Mouse (Mus musculus): ENCODE results near the gene Fnbp1.

The Fnbp1 gene

DNA sequence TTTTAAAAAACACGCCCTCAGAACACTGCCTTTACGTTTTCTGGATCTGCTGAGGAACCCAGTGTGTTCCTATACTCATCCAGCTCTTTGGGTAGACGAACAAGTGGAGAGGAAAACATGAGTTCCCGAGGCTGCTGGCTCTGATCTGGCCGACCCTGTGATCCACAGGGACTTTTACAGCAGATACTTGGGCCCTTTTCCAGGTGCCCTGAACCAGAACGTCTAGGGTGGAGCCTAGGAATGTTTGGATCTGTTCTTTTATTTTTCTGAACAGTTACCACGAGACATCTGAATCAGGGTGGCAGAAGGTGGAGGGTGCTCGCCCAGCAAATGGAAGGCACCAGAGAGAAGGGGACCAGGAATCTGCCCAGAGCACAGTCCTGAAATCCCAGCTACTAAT lies 42.7 kb downstream of the Fnbp1 start:
- DNase-seq (ENCODE audit: low spot score in 2 of 2), result no peak

DNA sequence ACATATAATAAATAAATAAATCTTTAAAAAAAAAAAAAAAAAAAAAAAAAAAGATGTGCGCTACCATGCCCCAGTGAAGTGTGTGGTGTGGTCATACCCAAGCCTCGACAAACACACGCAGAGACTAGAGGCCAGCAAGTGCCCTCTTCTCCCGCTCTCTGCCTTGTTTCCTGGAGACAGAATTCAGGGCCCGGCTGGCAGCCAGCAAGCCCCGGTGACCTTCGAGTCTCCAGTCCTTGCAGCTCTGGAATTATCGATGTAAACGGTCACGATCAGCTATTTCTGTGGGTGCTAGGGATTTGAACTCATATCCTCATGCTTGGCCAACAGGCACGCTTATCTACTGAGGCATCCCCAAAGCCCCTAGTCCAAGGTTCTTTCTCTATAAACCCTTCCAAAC lies 43.2 kb downstream of the Fnbp1 start:
- DNase-seq (ENCODE audit: low spot score in 2 of 2), result no peak

DNA sequence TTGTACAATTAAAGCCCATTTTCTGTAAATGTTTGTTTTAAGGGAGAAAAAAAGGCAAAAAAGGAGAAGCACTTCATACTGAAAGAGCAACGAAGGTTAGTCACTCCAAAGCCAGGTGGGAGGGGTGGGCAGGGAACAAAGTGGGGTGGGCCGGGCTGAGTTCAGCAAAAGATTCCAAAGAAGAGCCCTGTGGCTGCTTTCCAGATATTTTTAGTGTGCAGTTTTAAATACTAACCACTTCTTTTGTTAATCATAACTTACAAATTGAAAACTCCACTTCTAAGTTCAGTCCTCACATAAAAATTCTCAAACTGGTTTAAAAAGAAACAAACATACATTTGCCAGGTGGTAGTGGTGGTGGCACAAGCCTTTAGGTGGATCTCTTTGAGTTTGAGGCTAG lies 44.5 kb downstream of the Fnbp1 start:
- DNase-seq (ENCODE audit: low spot score in 2 of 2), result no peak

DNA sequence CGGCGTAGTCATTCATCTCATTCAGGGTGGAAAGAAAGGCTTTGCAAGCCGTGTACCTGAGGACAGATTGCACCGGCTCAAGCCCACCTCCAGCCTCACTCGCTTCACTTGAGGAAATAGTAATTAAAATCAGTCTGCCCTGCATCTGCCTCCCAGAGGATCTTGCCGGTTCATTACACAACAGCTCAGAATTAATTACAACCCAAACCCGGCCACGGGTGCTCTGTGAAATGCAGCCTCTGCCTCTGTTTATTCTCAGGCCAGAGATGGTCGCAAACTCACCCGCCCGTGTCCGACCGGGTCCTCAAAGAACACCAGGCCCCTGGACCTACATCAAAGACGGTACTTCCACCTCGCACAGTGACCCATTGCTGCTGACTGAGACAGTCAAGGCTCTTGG lies 45.7 kb downstream of the Fnbp1 start:
- no peak for DNase-seq (ENCODE audit: low spot score in 2 of 2)

DNA sequence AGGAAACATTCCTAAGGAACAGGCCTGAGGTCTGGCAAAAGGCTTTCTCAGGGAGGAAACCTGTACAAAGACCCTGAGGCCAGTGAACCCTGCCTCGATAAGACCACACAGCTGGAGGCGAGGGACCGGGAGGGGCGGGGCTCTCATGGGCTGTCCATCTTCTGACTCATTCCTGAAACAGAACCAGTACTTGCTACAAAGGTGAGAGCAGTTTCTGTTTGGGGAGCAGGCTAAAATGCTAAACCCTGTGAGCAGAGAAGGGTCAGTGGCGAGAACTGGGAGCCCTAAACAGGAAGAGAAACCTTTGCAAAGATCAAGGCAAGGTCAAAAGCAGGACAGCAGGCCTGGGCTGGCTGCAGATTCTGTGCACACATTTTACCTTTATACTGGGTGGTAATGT lies 47.2 kb downstream of the Fnbp1 start:
- no peak for DNase-seq (ENCODE audit: low spot score in 2 of 2)

DNA sequence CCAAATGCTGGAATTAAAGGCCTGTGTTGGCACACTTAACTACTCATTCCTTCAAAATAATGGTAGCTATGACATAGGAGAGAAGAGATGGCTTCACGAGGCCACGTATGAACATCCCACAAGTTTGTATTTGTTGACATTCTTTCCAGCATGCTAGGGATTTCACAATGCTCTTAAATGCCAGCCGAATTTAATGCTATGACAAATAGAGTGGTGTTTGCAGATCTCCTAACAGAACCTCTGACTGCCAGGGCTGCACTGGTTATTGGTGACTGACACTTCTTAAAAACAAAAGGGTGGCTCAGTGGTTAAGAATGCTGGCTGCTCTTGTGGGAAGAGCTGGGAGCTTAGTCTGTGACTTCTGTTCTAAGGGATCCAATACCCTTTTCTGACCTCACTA lies 48.9 kb downstream of the Fnbp1 start:
- DNase-seq (ENCODE audit: low spot score in 2 of 2), result no peak

DNA sequence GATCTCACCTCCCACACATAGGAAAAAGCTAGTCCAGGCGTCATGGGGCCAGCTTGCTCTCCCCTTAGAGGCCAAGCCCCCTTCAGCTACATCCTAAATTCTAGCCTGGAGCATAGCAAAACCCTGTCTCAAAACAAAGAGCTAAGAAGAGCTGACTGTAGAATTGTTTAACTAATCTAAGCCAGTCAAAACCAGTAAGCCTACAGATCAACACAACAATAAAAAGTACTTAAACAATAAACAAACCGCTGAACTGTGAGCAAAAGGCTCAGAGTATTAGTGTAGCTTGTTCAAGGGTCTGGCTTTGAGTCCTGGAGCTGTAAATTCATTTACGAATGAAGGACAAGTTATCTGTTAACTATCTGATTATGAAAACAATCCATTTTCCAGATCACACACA lies 50.6 kb downstream of the Fnbp1 start:
- DNase-seq (ENCODE audit: low spot score in 2 of 2), result no peak

DNA sequence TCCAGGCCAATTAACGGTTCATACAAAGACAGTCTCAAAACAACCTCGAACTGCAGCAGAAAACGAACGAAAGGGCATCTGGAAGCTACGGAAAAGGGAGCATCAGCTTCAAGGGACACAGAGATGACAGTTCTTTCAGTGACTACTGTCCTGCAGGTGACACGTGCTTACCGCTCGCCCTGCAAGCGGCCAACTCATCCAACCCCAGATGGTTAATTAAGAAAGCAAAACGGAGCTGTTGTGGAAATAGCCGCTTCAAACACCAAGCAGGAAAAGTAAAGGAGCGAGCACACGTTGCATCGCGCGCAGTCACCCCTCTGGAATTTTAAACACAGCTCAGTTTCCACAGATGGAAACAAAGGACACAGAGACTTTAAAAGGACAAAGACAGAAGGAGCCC lies 52.2 kb downstream of the Fnbp1 start:
- DNase-seq (ENCODE audit: low spot score in 2 of 2), result no peak

DNA sequence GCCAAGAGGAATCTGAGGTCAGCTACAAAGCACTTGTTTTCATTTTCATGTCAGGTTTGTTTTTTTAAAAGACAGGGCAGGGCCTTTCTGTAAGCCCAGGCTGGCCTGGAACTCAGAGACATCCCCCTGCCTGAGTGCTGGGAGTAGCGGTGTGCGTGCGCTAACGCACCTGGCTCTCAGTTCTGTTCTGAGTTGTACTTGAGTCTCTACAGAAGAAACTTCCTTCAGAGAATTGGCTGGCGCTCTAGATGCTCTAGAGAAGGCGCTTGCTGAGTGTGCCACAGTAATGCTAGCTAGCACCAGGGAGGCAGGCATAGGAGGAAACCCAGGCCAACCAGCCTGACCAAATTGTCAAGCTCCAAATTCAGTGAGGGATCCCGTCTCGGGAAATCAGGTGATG lies 52.9 kb downstream of the Fnbp1 start:
- DNase-seq (ENCODE audit: low spot score in 2 of 2), result no peak

DNA sequence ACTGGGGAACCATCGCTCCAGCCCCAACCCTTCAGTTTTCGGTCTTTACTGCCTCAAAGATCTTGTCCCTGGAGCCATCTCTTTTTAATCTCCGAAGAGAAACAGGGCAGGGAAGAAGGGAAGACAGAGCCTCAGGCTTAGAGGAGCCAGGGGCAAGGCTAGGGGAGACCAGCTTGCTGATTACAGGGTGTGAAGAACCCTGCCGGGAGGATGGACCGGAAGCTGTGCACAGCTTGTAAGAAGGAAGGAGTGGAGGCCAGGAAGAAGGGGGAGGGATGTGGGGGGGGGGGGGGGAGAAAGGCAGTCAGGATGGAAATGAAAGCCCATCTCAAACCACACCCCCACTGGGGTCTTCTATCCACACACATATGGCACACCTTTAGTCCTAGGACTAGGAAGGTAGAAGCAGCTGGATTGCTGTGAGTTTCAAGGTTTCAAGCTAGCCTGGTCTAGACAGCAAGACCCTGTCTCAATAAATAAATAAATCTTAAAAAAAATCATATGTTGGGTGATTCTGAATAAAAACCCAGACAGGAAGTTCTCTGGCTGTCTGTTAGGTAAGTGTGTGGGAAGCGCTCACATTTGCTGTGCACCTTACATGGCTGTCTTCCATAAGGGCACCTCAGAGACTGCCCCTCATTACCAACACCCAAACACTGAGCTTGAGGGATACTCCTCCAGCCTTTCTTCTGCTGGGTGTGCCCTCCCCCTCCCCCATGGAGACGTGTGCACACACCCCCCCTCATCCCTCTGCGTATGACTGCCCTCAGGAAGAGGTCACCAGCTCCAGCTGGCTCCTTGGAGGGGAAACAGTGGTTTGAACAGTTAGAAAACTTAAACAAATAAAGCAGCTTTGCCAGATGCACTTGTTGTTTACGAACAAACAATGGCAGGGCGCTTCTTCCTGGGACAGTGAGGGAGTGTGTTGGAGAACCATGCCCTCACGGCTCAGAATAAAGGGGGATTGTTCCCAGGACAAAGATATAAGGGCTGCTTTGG lies 53.8 kb downstream of the Fnbp1 start:
- no peak for DNase-seq (ENCODE audit: low spot score in 2 of 2)

DNA sequence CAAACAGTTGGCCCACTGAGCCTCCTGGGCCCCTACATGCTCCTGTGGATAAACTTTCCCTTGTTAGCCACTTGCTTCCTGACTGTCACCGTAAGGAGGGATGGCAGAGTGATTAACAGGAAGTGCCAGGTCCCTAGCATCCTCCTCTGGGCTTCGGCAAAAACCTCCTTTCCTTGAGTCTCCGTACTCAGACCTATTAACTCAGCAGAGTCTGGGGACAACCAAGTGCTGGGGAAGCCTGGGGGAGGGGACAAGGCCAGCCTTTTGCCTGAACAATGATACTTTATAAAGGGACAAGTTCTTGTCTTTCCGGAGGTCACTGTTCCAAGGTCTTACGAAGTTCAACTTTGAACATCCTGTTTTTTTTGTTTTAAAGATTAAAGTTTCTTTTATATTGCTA lies 54.7 kb downstream of the Fnbp1 start:
- DNase-seq (ENCODE audit: low spot score in 2 of 2), result no peak

DNA sequence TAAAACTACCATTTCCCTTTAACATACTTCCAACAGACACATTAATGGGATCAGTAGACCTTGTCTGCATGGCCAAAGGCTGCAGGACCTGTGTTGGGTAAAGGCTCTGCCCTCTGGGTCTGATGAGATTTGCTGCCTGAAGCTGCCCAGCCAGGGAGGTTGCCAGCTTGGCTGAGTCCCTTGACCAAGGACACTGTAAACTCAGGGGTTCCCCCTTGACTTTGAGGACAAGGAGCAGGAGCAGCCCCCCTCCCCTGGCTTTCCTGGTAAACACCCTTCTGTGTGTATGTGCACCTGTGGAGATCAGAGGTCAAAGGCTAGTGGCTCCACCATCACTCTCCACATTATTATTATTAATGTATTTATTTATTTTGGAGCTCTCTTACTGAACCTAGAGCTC lies 55.3 kb downstream of the Fnbp1 start:
- DNase-seq (ENCODE audit: low spot score in 2 of 2), result no peak

DNA sequence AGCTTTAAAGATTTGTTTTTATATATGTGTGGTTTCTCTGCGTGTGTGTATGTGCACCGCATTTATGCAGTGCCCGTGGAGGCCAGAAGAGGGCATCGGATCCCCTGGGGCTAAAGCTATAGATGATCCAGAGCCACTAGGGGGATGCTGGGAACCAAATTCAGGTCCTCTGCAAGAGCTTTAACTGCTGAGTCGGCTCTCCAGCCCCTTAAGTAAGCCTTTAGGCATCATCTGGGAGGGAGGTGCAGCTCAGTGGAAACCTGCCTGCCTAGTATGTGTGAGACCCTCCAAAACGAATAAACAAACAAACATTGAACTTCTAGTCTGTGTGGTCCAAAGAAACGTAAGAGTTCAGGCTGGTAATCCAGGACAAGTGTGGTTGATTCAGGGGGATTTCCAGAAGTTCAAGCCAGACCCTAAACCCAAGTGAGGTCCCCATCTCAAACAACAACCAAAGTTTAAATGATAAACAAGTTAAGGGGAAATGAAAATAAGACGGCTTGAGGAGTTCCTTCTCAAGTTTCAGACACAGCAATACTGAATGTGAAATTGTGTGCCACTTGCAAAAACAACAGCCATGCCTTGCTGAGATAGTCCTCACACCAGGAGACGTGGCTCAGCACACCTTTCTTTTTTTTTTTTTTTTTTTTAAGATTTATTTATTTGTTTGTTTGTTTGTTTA lies 57.5 kb downstream of the Fnbp1 start:
- DNase-seq (ENCODE audit: low spot score in 2 of 2), result no peak

DNA sequence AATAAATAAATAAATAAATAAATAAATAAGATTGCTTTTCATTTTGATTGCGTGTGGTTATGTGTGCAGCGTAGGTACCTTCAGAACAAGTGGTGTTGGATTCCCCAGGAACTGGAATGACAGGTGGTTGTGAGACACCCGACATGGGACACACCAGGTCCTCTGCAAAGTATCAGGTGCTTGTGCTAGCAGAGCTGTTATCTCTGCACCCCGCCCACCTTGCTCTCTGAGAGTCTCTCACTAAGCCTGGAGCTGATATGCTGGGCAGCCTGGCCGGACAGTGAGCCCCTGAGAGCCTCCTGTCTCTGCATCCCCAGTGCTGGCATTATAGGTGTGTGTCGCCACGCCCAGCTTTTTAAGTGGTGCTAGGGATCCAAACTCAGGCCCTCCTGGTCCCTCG lies 58.4 kb downstream of the Fnbp1 start:
- DNase-seq (ENCODE audit: low spot score in 2 of 2), result no peak

DNA sequence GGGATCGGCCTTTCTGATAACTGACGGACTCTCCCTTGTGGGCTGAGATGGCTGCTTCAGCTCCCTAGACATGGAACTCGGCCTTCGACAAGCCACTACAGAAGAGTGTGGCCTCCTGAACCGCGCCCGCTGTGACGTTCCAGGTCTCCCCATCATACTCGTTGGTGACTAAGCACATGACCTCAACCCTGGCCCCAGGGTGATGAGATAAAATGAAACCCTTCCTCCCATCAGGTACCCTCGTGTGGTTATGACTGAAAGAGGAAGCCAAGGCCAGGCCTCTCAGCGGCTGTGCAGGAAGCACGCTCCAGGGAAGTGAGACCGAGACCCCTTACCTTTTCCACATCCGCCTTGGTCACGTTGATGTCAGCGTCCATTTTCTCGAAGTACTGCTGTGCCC lies 59.2 kb downstream of the Fnbp1 start:
- peak; percentile 68 to 72 for DNase-seq (ENCODE audit: low spot score in 2 of 2)

DNA sequence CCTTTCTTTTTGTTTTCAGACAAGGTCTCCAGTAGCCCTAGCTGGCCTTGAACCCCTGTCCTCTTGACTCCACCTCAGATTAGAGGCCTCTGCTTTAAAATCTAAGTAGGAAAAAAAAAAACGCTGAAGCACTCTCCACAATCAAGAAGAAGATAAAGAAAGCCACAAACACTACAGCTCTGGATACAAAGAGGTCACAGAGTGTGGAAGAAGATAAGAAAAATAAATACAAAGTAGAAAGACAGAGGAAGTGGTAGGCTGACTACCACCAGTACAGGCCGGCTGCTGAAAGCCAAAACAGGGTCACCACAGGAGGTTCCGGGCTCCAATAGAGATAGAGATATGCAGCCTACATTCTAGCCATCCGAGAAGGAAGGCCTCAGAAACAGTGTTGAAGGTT lies 60.5 kb downstream of the Fnbp1 start:
- DNase-seq (ENCODE audit: low spot score in 2 of 2), result no peak

DNA sequence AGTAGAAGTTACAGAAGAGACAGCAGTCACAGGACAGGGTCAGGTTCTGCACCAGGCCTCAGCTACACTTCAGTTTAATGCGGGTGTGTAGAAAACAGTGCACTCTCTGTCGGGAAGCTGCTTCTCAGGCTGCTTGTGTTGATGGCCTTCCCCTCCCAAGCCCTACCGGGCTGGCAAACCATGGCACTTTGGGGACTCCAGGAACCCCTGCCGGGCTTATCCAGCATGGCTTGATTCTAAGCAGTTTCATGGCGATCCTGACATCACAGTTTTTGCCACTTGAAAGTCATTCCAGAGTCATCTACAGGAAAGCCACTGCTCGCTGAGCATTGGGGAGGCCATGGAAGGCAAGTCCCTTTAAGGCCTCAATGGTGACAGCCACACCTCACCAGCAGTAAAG lies 62.7 kb downstream of the Fnbp1 start:
- no peak for DNase-seq (ENCODE audit: low spot score in 2 of 2)

DNA sequence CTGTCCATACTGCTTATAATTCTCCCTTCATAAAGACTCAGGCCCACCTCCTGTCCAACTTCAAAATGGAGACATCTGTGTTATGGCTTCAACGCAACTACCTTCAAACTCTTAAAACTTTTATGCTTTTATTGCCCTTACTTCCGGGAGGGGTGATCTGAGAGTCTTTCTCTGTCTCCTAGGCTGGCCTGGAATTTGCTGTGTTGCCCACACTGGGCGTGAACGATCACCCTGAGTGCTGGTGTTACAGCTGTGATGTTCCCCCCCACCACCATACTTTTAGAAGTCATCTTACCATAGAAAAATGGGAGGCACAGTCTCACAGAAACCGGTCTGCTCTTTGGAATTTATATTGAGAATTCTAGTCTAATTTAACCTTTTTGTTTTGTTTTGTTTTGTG lies 64.2 kb downstream of the Fnbp1 start:
- DNase-seq (ENCODE audit: low spot score in 2 of 2), result no peak

DNA sequence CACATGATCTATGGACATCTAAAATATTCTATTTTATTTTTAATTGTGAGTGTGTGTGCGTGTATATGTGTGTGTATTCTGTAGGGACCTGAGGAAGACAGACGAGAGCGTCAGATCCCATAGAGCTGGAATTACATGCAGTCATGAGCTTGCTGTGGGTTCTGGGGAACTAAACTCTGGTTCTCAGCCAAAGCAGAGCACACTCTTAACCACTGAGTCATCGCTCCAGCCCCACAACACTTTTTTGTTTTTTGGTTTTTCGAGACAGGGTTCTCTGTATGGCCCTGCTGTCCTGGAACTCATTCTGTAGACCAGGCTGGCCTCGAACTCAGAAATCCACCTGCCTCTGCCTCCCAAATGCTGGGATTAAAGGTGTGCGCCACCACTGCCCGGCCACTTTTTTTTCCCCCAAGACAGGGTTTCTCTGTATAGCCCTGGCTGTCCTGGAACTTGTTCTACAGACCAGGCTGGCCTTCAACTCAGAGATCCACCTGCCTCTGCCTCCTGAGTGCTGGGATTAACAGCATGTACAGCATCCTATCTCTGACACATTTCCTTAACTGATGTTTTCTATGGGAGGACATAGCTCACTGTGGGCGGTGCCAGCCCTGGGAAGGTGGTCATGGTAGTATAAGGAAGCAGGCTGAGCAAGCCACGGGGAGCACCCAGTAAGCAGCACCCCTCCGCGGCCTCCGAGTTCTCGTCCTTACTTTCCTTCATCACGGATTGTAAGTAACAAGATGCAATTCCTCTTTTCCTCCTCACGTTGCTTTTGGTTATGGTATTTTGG lies 65.3 kb downstream of the Fnbp1 start:
- no peak for DNase-seq (ENCODE audit: low spot score in 2 of 2)

DNA sequence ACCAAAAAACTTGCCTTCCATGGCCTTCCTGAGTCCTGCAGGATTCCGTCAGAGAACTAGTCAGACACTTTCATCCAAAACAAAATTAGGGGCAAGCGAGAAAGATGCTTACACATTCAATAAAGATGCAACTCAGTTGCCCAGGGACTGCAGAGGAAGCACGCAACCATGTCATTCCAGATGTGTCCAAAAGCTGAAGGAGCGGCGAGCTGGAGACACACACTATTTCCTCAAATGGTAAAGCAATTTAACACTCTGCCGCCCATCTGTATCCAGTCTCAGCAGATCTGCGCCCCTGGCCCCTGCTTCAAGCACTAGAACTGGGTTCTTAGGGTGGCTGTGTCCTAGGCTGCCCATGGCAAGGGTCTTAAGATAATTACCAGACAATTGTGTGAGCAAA lies 66.0 kb downstream of the Fnbp1 start:
- DNase-seq (ENCODE audit: low spot score in 2 of 2), result no peak

DNA sequence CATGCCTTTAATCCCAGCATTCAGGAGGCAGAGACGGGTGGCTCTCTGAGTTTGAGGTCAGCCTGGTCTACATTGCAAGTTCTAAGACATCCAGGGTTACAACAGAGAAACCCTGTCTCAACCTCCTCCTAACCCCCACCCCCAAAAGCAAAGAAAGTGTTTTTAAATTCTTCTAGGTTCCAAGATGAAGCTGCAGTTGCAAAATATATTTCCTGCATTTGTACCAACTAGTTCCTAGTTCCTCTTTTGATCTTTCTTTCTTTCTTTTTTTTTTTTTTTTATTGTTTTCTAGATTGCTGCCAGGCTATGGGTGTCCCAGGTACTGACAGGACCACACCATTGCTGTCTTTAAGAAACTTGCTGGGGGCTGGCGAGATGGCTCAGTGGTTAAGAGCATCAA lies 66.6 kb downstream of the Fnbp1 start:
- no peak for DNase-seq (ENCODE audit: low spot score in 2 of 2)

DNA sequence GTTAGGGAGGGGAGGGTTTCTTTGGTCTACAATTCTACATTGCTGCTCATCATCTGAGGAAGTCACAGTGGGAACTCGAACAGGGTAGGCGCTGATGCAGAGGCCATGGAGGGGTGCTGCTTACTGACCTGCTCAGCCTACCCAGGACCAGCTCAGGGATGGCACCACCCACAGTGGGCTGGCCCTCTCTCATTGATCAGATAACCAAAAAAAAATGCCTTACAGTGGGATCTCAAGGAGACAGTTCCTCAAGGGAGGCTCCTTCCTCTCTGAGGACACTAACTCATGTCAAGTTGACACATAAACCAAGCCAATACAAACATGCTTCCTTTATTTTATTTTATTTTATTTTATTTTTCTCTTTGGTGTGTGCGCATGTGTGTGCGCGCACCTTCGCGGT lies 72.3 kb downstream of the Fnbp1 start:
- no peak for DNase-seq (ENCODE audit: low spot score in 2 of 2)

DNA sequence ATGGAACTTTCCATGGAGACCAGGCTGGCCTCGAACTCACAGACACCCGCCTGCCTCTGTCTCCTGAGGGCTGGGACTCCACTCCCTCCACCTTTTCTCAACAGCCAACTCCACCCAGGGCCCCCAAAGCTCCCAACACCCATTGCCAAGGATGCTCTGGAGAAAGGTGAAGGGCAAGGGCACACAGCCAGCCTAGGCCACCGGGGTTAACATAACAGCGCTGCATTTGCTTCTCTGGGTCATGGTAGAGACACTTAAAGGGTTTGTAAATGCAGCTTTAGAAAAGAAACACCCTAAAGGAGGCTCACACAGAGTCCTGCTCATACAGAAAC lies 72.7 kb downstream of the Fnbp1 start:
- no peak for DNase-seq (ENCODE audit: low spot score in 2 of 2)
